Mouse (Mus musculus): ENCODE measurements around the gene Ryr2.
A peak's percentile ranks its signal among the peaks of the same experiment; 100 is the strongest.
"Not testable (repeated sequence)": the region's sequence is repeated elsewhere in the genome, so short reads cannot be mapped to it uniquely, and the experiment has no call there.

Ryr2 gene

DNA sequence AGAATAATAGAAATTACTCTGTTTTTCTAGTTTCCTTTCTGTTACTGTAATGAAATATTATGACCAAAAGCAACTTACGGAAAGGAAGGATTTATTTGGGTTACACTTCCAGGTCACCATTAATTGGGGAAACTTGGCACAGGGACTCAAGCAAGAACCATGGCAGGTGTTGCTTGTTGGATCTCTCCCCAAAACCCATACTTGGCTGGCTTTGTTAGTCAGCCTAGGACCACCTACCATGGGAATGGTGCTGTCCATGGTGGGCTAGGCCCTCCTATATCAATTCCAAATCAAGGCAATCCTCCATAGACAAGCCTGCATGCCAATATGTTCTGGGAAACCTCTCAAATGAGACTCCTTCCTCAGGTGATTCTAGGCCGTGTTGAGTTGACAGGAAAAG lies 237.3 kb downstream of the Ryr2 start:
- no peak for DNase-seq

DNA sequence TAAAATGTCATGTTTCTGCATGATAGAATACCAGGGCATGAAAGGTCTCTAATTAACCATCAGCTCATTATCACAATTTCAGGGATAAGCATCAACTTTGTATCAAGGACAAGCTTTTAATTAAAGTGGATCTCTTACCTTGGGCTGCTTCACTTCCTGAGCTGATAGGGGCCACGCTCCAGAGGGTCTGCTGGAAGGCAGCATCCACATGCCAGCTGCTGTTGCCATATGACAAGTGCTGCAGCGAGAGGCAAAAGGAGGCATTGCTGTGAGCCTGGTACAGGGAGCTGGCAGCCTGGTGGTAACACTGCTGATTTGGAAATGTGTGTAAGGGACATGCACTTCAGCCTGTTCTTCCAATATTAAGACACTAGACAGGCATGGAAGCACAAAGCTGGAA lies 237.8 kb downstream of the Ryr2 start:
- no peak for DNase-seq

DNA sequence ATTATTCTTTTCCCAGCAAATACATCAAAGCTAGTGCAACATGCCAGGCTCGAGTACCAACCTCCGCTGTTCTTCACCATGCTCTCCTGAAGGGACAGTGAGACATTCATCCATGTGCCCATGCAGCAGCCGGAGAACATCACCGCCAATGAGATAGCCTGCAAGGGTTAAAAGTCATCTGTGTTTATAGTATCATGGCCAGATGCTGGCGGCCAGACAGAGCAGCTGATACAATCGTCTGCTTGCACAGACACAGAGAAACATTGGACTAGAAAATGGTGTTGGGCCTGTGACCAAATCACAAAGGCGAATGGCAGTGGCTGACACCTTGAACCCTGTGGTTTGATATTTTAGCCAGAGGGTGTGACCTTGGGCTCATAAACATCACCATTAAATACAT lies 238.7 kb downstream of the Ryr2 start:
- no peak for DNase-seq

DNA sequence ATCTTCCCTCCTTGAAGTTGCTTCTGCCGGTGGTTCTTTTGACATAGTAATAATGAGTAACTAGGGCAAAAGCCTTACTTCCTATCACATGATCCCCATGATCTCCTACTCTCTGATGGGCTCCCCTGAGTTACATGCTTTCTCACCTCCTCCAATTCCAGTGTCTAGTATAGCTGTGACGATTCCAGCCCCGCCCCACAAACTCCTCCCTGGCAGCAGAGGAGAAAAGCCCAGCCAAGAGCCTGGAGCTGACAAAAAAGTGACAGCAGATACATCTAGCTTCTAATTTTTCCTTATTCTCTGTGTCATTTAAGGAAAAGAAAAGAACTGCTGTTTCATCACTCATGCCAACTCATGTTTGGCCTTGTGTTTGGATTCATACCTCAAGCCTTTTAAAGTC lies 241.5 kb downstream of the Ryr2 start:
- no peak for DNase-seq

DNA sequence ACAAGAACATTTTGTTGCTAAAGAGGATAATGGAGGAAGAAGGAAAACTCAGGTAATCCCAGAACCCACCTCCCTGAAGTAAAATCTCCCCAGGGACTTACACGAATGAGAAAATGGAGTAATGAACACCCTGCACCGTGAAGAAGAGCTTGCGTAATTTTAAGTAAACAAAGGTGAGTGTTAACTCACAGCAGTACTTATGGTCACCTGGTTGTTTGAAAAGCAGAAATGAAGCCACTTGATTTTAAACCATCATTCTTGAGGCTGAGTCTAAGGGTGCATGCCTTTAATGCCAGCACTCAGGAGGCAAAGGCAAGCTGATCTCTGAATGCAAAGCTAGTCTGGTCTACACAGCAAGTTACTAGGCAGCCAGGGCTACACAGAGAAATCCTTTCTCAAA lies 255.1 kb downstream of the Ryr2 start:
- no peak for DNase-seq

DNA sequence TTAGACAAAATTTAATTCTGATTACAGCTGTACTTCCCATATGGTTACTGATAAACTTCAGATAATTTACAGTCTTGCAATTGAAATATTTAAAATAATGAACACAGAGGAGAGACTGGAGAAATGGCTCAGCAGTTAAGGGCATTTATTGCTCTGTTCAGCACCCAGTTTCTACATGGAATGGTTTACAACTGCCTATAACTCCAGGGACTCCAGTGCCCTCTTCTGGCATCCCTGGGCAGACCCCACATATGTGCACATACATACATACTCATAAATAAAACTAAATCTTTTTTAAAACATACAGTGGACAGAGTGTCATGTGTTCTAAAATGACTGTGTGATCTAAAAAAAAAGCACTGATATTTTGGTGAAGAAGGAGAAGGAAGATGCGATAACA lies 262.9 kb downstream of the Ryr2 start:
- no peak for DNase-seq

DNA sequence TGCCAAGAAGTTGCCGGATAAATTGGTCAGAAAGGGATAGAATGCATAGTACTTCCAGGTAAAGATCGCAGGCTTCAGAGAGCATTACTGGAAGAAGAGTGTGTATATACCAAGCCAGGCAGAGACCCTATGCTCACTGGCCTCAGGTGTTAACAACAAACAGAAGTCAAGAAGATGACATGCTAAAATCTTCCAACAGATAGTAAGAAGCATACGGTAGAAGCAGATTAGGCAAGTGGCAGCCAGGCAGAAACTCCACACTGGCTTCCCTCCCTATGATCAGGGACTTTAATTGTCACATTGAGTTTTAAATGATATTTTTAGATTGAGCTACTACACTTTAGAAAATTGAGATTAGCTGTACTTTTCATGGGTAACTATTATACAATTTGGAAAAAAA lies 268.9 kb downstream of the Ryr2 start:
- DNase-seq, result no peak

DNA sequence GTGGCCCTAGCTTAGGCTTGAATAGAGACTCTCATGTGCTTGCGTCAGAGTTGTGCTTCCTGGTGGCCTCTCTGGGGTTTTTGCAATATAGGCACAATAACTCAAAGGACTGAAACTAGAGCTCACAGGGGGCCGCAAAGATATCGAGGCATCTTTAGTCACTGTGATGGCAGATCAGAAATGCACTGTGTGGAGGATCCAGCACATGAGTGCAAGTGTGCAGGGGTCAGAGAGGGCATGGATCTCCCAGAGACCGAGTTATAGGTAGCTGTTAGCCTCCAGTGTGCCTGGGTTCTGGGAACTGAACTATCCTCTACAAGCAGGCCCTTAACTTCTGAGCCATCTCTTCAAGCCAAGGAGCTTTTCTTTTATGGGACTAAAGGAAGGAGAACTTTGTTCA lies 269.6 kb downstream of the Ryr2 start:
- DNase-seq, result no peak

DNA sequence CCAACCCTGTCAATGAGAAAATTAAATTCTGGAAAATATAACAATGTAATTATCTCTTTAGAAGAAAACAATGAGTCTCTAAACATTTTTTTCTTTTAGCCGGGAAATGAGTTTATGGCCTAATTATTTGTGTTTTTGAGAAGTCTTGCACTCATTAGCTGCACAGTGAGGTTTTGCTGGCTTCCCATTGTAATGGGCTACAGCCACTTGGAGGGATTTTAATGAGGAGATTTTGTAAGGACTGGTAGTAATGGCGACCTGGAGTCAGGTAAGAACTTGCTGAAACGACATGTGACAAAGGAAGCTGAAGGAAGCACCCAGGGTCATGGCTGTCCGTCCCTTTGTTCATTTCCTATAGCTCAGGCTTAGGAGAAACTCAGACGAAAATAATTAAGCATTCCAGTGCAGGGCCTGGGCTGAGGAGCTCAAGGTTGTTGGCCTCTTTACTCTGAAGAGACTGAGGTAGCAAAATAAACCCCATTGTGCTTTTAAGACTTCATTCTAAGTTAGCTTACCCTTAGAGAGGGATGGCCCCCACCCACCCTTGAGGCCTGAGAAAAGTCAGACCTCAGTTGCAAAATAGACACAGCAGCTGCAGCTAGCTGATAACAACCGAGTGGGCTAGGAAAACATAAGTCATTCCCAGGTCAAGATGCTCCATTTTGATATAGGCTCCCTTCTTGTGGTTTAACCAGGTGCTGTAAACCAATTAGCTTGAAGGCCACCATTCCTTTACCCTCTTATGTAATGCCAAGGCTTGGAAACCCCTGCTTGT lies 270.3 kb downstream of the Ryr2 start:
- DNase-seq, result no peak

DNA sequence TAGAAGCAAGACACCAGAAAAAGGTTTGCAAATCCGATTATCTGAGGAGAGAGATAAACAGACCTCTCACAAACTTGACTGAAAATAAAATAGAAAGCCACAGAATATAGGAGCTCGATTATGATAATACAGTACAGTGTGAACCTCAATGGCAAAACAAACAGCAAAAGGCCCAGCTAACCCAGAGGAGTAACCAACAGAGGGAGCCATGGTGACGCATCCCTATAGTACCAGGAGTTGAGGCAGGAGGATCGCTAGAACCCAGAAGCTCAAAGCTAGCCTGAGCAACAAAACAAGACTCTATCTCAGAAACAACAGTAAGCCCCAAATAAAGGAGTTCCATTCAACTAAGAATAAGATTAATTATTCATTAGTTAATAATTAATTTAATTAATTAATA lies 275.5 kb downstream of the Ryr2 start:
- no peak for DNase-seq

DNA sequence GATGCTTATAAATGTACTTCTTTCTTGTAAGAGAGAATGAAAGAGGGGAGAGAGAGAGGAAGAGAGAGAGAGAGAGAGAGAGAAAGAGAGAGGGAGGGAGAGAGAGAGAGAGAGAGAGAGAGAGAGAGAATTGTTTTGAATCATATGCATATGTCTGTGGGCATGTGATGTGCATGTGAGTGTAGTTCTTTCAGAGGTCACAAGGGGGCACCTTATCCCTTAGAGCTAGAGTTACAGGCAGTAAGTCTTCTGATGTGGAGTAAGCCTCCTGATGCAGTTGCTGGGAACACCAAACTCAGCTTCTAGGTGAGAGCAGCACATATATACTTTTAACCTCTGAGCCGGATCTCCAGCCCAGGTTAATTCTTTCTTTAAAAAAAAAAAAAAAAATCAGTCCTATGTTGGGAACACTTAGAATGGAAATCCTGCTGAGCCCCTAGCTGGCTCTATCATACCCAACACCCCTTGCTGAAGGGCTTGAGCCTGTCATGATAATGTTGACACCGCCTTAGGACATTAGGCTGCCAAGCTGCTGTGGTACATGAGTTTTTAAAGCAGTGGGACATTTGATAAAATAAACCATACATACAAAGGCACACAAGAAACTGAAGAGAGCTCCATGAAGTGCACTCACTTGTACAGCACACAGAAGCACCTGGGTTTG lies 281.1 kb downstream of the Ryr2 start:
- no peak for DNase-seq

DNA sequence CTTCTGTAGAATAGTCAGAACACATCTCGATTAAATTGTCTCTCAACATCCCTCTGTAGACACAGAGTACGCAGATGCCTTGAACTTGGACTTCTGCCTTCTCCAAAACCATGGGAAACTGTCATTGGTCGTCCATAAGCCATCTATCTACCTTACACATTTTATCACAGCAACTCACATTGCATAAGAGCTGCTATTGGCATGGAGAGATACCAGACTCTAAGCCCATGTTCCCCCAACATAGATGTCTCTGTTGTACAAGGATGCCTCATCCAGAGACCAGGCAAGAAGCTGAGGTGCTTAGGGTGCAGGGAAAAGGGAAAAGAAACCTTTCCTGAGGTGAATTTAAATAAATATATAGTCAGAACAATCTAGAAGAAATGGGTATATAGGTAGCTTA lies 288.0 kb downstream of the Ryr2 start:
- DNase-seq, result no peak

DNA sequence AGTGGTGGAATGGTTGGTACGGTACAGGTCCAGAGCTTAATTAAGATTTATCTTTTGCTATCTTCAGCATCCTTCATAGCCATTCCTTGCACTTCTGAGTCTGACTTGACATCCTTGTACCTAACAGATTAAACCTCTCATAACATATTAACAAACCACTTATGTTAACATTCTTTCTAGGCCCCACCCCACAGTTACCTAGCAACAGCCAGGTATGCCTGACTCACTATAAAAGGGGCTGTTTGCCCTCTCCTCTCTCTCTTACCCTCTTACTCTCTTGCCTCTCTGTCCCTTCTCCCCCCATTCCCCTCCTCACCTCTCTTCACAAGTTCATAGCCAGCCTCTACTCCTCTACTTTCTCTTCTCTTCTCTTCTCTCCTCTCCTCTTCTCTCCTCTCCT lies 297.4 kb downstream of the Ryr2 start:
- not testable (repeated sequence) for DNase-seq

DNA sequence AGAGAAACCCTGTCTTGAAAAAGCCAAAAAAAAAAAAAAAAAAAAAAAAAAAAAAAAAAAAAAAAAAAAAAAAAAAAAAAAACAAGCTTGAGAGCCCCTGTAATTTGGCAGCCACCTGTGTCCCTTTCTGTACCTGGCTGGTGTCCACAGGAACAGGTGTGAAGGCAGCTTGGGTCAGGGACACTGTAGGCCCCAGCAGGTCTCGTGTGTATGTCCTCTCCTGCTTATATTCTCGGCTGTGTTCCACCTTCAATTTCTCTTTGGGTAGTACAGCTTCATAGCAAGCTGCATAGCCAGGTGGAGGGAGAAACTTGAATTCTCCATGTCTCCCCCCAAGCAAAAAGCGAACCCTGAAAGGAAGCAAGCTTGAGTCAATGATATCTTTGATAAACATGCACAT lies 314.2 kb downstream of the Ryr2 start:
- peak; percentile 92 for DNase-seq

DNA sequence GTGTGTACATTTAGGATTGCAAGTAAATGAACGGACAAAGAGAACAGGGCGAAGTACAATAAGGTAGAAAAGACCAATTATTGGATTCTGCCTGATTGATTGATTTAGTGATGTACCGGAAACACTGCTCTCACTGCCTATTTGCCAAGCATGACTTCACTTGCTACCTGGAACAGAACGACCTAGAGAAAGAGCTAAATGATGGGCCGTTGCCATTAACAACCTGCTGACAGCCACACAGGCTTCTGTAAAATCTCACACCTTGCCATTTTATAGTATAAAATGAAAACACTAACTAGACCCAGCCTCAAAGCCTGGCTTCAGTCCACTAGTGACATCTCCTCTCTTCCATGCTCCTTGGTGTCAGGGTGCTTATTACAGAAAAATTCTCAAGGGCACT lies 316.2 kb downstream of the Ryr2 start:
- peak; percentile 59 for DNase-seq

DNA sequence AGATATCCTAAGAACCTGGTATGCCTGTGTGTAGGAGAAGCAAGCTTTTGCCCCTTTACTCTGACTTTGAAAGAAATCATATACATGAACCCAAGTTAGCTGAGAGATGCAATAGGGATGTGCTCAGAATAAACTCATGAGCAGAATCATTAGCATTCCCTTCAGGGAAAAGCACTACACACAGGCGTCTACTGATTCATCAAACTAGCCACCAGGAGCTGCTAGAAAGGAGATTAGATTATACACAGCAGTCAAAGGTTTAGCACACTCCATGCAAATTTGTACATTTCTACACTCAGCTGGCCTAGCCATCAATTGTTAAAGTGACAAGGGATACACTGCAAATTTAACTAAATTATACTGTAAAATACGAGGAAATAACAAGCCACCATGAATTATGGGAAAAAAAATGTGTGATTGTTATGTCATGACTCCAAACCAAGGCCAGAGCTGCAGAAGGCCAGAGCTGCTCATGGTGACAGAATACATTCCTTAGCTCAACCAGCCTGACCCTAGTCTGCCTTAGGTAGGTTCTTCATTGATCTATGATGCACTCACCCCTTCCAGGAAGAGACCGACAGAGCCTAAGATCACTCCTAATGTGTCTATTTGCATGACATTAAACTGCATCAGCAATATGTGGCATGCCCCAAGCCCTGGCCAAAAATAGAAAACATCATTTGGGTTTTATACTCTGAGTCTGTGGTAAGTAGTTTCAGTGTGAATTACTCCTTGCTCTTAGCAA lies 324.2 kb downstream of the Ryr2 start:
- DNase-seq, result no peak

DNA sequence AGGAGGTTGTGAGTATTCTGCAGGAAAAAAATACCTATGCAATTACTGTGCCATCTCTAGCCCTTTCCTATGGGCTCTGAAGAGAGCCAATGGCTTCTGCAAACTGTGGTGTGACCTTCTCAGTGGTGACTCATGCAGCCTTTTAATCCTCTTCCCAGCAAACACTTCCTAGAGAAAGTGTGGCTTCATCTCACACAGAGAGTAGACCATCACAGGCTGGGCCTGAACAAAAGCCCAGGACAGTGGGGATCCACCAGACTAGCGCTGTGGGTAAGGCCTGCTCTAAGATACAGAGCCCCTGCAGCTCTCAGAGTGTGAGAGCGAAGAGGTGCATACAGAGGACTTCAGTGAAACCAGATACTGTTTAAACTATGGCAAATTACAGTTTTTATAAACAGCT lies 325.7 kb downstream of the Ryr2 start:
- no peak for DNase-seq

DNA sequence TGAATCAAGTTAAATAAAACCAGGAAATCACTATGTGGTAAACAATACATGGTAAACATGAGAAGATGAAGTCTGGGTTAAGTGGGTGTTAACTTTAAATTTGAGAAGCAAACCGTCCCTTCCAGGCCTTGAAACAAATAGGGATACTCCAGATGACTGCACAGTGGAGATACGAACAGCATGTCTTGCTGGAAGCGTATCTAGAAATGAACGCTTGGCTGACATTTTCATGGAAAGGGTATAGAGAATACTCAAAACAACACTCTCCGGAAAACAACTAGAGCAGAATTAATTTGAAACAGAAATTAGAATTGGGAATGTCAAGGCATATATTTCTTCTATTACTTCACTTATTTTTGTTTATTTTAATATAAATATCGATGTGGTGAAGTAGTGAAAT lies 329.0 kb downstream of the Ryr2 start:
- peak; percentile 62 for DNase-seq

DNA sequence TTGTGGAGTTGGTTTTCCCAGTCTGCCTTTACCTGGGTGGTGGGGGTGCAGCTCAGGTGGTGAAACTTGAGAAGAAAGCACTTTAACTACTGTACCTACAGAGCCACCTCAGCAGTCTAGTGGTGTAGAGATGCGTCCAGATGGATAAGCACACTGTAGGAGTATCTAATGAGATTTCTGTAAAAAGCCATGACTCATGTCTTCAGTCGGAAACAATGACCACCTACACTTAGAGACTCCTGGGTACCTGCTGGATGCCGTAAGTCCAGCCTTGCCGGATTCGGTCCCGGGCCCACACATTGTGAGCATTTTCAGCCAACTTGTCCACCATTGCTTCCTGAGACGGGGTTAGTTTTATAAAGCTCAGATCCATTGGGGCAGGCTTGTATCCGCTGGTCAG lies 334.6 kb downstream of the Ryr2 start:
- no peak for DNase-seq

DNA sequence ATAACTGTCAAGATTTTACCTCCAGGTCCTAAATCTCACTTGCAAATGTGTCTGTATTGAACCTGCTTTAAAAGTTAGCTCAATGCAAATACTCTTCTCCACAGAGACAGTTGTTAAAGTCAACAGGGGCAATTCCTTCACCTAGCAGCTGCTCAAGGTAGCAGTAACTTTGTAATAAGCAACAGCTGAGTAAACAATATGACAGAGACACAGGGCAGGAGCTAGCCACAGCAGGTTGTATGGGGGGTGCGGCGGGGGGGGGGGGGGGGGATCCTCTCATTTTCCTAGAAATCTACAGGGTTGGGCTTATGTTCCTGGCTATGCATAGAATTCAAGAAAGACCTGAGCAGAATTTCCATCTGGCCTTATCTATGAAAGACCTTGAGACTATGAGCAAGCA lies 339.8 kb downstream of the Ryr2 start:
- DNase-seq, result no peak

DNA sequence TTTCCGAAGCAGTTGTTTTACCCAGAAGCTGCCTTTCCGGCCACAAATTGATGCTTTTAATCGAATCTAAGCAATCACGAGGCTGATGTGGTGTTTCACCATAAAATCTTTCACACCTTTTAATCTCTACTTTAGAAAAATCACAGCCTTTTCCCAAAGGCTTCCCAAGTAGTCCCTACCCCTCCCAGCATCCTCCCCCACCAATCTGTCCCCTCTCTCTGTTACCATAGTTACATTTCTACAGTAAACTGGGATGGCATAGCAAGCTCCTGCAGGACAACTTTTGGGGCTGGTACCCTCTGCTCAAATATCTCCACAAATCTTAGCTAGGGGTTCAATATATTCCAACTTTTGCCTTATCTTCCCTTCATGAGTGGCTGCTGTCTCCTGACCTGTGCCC lies 342.8 kb downstream of the Ryr2 start:
- DNase-seq, result no peak

DNA sequence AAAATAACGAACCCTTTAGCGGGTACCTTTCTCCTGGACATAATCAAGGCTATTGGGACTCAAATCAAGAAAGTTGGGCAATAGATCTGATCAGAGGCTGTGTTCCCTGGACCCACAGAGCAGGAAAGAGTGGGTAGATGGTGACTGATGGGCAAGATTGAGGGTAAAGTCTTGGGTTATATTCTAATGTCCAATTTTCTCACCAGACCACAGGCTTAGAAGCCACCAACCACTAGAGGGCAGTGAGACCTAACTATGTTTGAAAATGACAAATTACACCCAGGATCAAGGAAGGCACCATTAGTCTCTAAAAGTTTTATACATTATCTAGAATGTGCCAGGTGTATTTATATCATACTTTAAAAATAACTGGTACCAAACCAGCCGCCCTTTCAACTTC lies 343.6 kb downstream of the Ryr2 start:
- DNase-seq, result peak; percentile 79

DNA sequence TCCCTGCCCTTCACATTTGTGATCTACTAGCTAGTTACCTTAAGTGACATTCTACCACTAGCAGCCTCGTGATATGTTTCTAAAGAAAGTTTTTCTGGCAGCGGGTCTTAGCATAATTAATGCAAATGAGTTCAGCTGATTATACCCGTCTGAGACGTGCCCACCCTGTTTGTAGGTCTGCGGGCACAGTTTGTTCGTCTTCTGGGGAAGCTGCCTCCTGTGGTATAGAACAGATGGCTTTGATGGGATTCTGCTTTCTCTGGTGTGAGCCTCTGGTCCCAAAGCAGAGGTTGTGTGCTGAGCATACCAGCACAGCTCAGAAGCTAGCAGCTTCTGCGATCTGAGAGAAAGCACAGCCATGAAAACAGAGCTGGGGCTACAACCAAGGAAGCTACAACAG lies 348.9 kb downstream of the Ryr2 start:
- no peak for DNase-seq

DNA sequence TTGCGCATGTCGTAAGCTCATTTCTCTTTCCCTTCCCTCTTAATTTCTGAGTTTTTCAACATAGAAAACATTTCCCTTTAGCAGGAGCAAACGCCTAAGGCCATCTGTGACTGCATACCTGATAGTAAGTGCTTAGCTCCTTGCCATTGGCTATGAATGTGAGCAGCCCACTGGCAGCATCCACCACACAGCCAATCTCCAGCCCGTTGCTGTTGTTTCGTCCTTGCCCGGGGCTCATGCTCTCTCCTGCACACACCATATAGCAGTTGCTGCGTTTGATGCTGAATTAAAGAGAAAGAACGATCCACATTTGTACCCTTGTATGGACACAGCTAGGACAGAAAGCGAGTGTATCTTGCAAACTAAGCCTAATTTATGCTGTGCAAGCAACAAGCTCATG lies 361.3 kb downstream of the Ryr2 start:
- no peak for DNase-seq

Measured in cerebellum, adult 9-10 months (tissue).